Mouse (Mus musculus) stomach, embryonic 16.5 days (tissue): ENCODE results near the gene Mark3. TPM values are rescaled to one million over a fixed set of nuclear protein-coding genes. Genes with fewer than 3 reads are reported as not detected.
A peak's percentile ranks its signal among the peaks of the same experiment; 100 is the strongest.
"Not testable (repeated sequence)": the region's sequence is repeated elsewhere in the genome, so short reads cannot be mapped to it uniquely, and the experiment has no call there.

Experiments used
- ATAC-seq: fragments of 200-750 bp; cut with Nextera tagmentation; 2 replicates; pipeline ENCODE4 v1.8.0; 2017; ENCODE audit warnings: moderate number of reproducible peaks, moderate TSS enrichment; ENCODE audit not compliant: insufficient read depth, low FRiP score
- H3K27ac ChIP-seq: fragments of 300-500 bp; sonication (generic); 2 replicates; pipeline ENCODE4 v1.5.1; 2014; ENCODE audit warnings: low read length
- H3K27me3 ChIP-seq: fragments of 300-500 bp; sonication (generic); 2 replicates; pipeline ENCODE4 v1.6.1; 2014; ENCODE audit warnings: low read length, control low read depth, mixed read lengths; ENCODE audit not compliant: control insufficient read depth, insufficient read depth
- H3K36me3 ChIP-seq: fragments of 300-500 bp; sonication (generic); 2 replicates; pipeline ENCODE4 v1.6.1; 2014; ENCODE audit warnings: low read length; ENCODE audit not compliant: control insufficient read depth, insufficient read depth
- H3K4me1 ChIP-seq: fragments of 300-500 bp; sonication (generic); 2 replicates; pipeline ENCODE4 v1.6.1; 2014; ENCODE audit warnings: low read length, control low read depth, mixed read lengths; ENCODE audit not compliant: control insufficient read depth, insufficient read depth
- H3K4me2 ChIP-seq: fragments of 300-500 bp; sonication (generic); 2 replicates; pipeline ENCODE4 v1.6.1; 2014; ENCODE audit warnings: low read depth, low read length, mixed read lengths
- H3K4me3 ChIP-seq: fragments of 300-500 bp; sonication (generic); replicated peaks from 2 replicates; pipeline ENCODE4 v1.5.1; 2014; ENCODE audit warnings: mild to moderate bottlenecking, low read length
- H3K9ac ChIP-seq: fragments of 300-500 bp; sonication (generic); 2 replicates; pipeline ENCODE4 v1.6.1; 2014; ENCODE audit warnings: low read length
- H3K9me3 ChIP-seq: fragments of 300-500 bp; sonication (generic); replicated peaks from 2 replicates; pipeline ENCODE4 v1.6.1; 2016; ENCODE audit warnings: low read length, control low read depth; ENCODE audit not compliant: control insufficient read depth
- WGBS: fragments of 180-500 bp; shearing (Covaris S2); extraction: QIAGEN DNeasy Blood & Tissue Kit; methylation state at CpG from one replicate; pipeline ENCODE4 v1.1.7; 2014; 5-methylcytosine and 5-hydroxymethylcytosine counted together
- polyA plus RNA-seq: library from polyadenylated mRNA; unstranded; fragments of >200 nt; fragmentation: Nextera tagmentation; extraction: Ambion mirVana; gene quantifications from 2 replicates; pipeline ENCODE4 v1.2.1, GENCODE M21; 2015

Mark3 gene
- polyA plus RNA-seq, 1 experiment from 2014 or later, result 20.1 TPM

- ATAC-seq, result peak; percentile 37; the same call in 1 of the 2 replicates
- H3K27me3 ChIP-seq, result no peaks in the 10 kb centered on the region
- no peak overlapping the region for H3K4me2 ChIP-seq
- no peaks in the 10 kb centered on the region for H3K9me3 ChIP-seq
- H3K36me3 ChIP-seq, result peaks cover 6% of the 10 kb centered on the region
- H3K27ac ChIP-seq, result no peak overlapping the region
- 34% methylated on average over 3 of the region's 3 CpGs for WGBS
- H3K4me3 ChIP-seq, result no peak overlapping the region
- H3K4me1 ChIP-seq, result no peaks in the 10 kb centered on the region
- H3K9ac ChIP-seq, result no peak overlapping the region
These were observed 79.1 kb downstream of the Mark3 start for GRCm38 (mm10) chr12:111653434-111653833.

- Histone ChIP-seq H3K27ac (no peak overlapping the region), H3K4me3 (no peak overlapping the region), H3K9me3 (no peaks in the 10 kb centered on the region), H3K27me3 (no peaks in the 10 kb centered on the region), H3K36me3 (peaks cover 6% of the 10 kb centered on the region), H3K4me1 (no peaks in the 10 kb centered on the region), H3K9ac (no peak overlapping the region), H3K4me2 (no peak overlapping the region)
- no peak for ATAC-seq
- 92% methylated on average over 11 of the region's 11 CpGs for WGBS
These were observed 81.4 kb downstream of the Mark3 start for GRCm38 (mm10) chr12:111655695-111656094.

GRCm38 (mm10) chr12:111659331-111659730 is 85.0 kb downstream of the Mark3 start:
- Histone ChIP-seq H3K4me1 (peaks cover 8% of the 10 kb centered on the region), H3K27me3 (no peaks in the 10 kb centered on the region), H3K4me3 (no peak overlapping the region), H3K4me2 (no peak overlapping the region), H3K36me3 (peaks cover 6% of the 10 kb centered on the region), H3K9me3 (no peaks in the 10 kb centered on the region), H3K9ac (no peak overlapping the region), H3K27ac (no peak overlapping the region)
- no peak for ATAC-seq
- 93% methylated on average over 4 of the region's 4 CpGs for whole genome bisulfite sequencing

- ATAC-seq, result no peak
- H3K9ac ChIP-seq, result no peak overlapping the region
- no peak overlapping the region for H3K27ac ChIP-seq
- peaks cover 15% of the 10 kb centered on the region for H3K4me1 ChIP-seq
- no peaks in the 10 kb centered on the region for H3K9me3 ChIP-seq
- H3K36me3 ChIP-seq, result peaks cover 3% of the 10 kb centered on the region; the same call in 1 of the 2 replicates
- H3K27me3 ChIP-seq, result no peaks in the 10 kb centered on the region
- no peak overlapping the region for H3K4me3 ChIP-seq
- H3K4me2 ChIP-seq, result no peak overlapping the region
- WGBS, result 90% methylated on average over 1 of the region's 1 CpGs
These were observed 86.3 kb downstream of the Mark3 start for GRCm38 (mm10) chr12:111660628-111661027.

- not testable (repeated sequence) for H3K4me3 ChIP-seq, H3K9ac ChIP-seq, H3K27ac ChIP-seq, H3K36me3 ChIP-seq, H3K4me2 ChIP-seq, H3K9me3 ChIP-seq, ATAC-seq, H3K27me3 ChIP-seq
- peaks cover 15% of the 10 kb centered on the region for H3K4me1 ChIP-seq
- 95% methylated on average over 11 of the region's 11 CpGs for WGBS
These were observed 87.2 kb downstream of the Mark3 start for GRCm38 (mm10) chr12:111661554-111661953.

GRCm38 (mm10) chr12:111663228-111664143 is 89.2 kb downstream of the Mark3 start:
- Histone ChIP-seq H3K9ac (peak overlapping the region; percentile 41; the same call in 1 of the 2 replicates), H3K4me2 (peak overlapping the region; percentile 8; the same call in 1 of the 2 replicates)

GRCm38 (mm10) chr12:111664144-111664634 is 89.9 kb downstream of the Mark3 start:
- ATAC-seq, result peak; percentile 77
- peak overlapping the region; percentile 41; the same call in 1 of the 2 replicates for H3K9ac ChIP-seq
- H3K36me3 ChIP-seq, result no peaks in the 10 kb centered on the region; the same call in 1 of the 2 replicates
- peaks cover 23% of the 10 kb centered on the region for H3K4me1 ChIP-seq
- H3K27ac ChIP-seq, result peak overlapping the region; percentile 92
- H3K27me3 ChIP-seq, result no peaks in the 10 kb centered on the region
- H3K4me2 ChIP-seq, result peak overlapping the region; percentile 8; the same call in 1 of the 2 replicates
- H3K4me3 ChIP-seq, result no peak overlapping the region
- WGBS, result 24% methylated on average over 6 of the region's 6 CpGs
- H3K9me3 ChIP-seq, result no peaks in the 10 kb centered on the region

More at GRCm38 (mm10) chr12:111663228-111664143, 89.2 kb downstream of the Mark3 start:
- H3K27ac ChIP-seq, result peak overlapping the region; percentile 92
- H3K9me3 ChIP-seq, result no peaks in the 10 kb centered on the region
- no peaks in the 10 kb centered on the region; the same call in 1 of the 2 replicates for H3K36me3 ChIP-seq
- peaks cover 16% of the 10 kb centered on the region for H3K4me1 ChIP-seq
- no peaks in the 10 kb centered on the region for H3K27me3 ChIP-seq
- WGBS, result 45% methylated on average over 17 of the region's 17 CpGs
- no peak for ATAC-seq
- no peak overlapping the region for H3K4me3 ChIP-seq

GRCm38 (mm10) chr12:111665041-111665880 is 90.9 kb downstream of the Mark3 start:
- 75% methylated on average over 13 of the region's 13 CpGs for WGBS
- no peaks in the 10 kb centered on the region for H3K27me3 ChIP-seq
- H3K4me1 ChIP-seq, result peaks cover 33% of the 10 kb centered on the region
- H3K4me2 ChIP-seq, result no peak overlapping the region
- no peaks in the 10 kb centered on the region for H3K9me3 ChIP-seq
- no peak overlapping the region for H3K9ac ChIP-seq
- H3K27ac ChIP-seq, result peak overlapping the region; percentile 92
- H3K36me3 ChIP-seq, result no peaks in the 10 kb centered on the region; the same call in 1 of the 2 replicates
- H3K4me3 ChIP-seq, result no peak overlapping the region
- ATAC-seq, result no peak
